Mouse (Mus musculus): ENCODE results near the gene Vax2. TPM values are rescaled to one million over a fixed set of nuclear protein-coding genes. Genes with fewer than 3 reads are reported as not detected.
A peak's percentile ranks its signal among the peaks of the same experiment; 100 is the strongest.

Vax2 gene
- not detected for total RNA-seq (2022)

DNA sequence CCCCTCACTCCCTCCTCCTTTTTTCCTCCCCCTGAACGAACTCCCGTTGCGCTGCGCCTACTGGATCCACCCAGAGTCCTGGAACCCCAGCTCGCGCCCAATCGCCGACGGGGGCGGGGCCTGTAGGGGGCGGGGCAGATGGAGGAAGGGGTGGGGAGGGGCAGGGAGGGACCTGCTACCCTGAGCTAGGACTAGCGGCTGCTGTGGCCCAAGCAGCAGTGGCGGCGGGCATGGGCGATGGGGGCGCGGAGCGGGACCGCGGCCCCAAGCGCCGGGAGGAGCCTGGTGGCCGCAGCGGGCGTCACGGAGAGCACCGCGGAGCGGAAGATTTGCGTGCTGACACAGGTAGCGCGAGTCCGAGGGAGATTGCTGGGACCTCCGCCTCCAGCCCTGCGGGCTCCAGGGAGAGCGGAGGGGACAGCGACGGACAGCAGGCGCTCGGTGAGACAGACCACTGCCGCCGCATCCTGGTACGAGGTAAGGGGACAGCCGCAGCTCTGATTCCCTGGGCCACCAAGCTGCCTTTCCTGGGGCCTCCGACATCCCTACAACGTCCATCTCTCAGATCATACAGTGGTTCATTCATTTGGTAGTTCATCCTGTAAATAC, at the start of gene Vax2:
TSS of gene Vax2 (plus strand) at position 198 of the 609 bp plus-strand sequence.
- DNase-seq (ENCODE audit: low spot score in 2 of 2): peak; percentile 44 to 50

DNA sequence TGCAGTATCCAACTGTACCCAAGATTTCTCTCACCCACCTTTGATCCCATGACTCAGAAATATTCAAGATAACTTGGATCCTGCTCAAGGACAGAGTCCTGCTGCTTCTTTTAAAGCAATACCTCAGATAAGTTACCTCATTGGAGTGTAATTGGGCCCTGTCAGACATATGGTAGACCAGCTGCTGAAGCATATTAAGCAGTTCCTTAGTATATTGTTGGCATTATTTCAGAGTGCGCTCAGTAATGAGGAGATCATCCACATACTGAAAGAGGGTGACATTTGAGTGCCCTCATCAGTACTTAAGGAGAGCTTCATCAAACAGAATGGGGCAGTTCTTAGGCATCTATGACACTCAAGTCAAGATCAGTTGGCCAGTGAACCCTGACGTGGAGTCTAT, 46.1 kb upstream of the Vax2 start:
- no peak for DNase-seq (ENCODE audit: low spot score in 2 of 2)

DNA sequence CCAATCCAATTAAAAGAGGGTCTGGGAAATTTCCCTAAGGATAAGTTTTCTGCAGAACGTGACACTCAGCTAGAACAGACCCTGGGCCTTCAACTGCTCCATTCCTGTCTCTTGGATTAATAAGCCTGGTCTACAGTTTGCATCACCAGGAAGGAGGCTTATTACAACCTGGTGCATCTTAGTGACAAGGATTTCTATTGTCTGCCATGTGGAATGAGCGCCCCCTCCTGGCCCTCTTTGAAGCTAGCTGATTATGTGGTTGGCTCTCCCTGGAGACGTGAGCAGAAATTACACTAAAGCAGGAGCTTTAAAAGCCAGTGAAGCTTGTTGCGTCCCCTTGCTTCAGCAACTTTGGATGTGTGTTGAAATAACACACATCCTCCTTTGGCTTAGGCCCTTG, 37.7 kb upstream of the Vax2 start:
- DNase-seq (ENCODE audit: low spot score in 2 of 2): peak; percentile 15 to 23

DNA sequence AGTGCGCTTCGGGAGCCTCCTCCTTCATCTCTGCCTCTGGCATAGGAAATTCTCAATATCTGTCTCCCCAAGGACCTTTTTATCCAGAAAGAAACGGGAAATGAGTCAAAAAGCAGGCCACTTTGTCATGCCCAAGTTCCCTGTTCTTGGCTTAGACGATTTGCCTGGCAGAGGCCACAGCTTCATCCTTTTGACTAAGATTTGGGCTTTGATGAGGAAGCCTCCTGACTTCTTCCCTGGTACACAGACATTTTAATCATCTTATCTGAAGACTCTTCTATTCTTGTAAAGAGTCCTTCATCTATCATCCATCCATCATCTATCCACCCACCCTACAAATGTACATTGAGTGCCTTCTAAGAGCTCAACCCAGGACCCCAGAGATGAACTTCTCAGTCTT, 33.3 kb upstream of the Vax2 start, which contains the start of gene Cd207:
TSS of gene Cd207 (minus strand) at position 101 of the 400 bp plus-strand sequence.
- DNase-seq (ENCODE audit: low spot score in 2 of 2): no peak

DNA sequence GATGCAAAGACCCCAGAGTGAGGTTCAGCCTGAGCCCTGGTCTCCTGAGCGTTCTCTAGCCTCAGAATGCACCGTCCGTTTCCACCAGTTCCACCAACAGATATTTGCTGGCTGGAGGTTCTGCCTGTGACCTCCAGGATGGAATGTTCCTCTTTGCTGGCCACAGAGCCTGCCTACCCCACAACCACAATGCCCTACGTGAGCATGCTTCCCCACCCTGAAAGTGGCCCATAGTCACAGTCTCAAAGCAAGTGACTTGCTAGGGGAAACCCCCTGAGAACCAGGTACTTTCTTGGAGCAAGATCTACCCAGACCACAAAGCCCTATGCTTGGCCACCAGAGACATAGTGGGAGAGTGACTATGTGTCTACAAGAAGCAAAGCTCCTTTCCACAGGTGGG, 21.7 kb upstream of the Vax2 start:
- DNase-seq (ENCODE audit: low spot score in 2 of 2): no peak

DNA sequence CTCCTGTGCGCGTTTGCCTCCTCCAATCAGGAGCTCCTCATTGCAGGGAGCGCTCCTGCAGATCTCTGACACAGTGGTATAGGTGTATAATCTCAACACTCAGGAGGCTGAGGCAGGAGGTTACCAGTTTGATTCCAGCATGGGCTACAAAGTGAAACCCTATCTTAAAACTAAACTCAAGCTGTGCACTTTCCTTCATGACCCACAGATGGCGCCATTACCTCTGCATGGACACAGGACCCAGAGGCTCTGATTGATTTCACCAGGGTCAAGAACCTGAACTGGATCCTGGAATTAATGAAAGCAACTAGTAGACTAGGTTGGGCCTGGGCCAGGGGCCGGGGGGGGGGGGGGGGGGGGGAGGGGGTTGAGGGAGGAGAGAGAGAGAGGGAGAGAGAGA, 20.8 kb upstream of the Vax2 start:
- DNase-seq (ENCODE audit: low spot score in 2 of 2): no peak

DNA sequence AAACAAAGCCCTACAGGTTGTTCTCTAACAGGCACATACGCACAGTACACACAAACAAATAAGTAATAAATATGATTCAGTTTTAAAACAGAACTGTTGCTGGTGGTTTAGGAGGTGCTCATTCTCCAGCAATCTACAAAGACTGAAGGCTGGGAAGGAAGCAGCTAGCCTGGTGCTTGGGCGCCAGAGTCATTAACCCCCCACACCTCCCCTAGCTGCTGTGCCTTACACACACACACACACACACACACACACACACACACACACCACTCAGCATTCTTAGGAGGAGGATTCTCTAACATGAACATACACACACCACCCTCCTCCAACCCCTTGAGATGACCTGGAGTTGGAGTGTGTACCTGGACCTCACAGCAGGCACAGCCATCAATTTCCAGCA, 20.1 kb upstream of the Vax2 start:
- no peak for DNase-seq (ENCODE audit: low spot score in 2 of 2)

DNA sequence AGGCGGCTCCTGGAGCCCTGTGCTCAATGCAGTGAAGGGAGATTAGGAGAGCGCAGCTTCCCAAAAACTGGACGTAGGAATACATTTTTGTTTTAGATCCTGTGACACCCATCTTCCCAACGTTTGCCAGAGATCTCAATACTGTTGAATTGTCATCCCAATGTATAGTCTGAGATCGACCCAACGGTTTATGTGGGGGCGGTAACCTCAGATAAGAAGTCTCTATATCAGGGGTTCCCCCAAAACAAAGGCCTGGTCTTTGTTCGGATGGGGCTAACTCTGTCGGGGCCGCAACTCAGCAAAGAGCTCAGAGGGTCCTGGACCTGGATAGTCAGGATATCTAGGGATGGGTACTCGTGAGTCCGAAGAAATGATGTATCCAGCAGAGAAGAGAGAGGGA, 18.1 kb upstream of the Vax2 start:
- no peak for DNase-seq (ENCODE audit: low spot score in 2 of 2)

DNA sequence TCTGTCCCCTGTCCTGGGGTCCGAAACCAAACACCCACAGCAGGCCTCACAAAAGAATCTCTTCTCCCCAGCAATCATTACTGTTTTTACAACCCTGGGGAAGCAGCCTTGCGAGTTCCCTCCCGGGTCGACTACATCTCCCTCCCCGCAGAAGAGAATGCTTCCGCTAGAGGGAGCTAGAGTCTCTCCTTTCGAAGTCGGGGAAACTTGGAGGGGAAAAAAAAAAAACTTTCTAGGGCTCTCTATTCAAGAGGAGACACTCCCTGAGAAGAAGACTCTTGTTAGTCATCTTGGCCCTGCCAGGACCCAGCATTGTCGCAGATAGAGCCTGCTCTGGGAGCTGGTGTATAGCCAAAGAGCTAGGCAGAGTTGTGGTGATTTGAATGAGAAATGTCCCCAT, 17.2 kb upstream of the Vax2 start:
- DNase-seq (ENCODE audit: low spot score in 2 of 2): no peak

DNA sequence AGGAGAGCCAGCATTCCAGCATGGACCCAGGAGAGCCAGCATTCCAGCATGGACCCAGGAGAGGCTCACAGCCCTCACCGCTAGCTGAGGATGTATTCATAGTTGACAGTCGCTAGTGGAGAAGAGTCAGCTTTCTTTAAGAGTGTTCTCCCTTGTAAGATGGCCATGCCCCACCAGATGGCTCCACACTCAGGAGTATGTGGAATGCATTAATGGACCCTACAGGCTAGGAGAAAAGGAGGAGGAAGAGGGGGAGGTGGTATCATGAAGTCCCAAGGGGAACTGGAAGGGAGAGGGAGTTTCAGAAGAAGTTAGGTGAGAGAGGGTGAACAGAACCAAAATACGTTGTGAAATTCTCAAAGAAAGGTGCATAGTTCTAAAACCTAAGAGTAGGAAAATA, 15.3 kb upstream of the Vax2 start:
- DNase-seq (ENCODE audit: low spot score in 2 of 2): no peak

DNA sequence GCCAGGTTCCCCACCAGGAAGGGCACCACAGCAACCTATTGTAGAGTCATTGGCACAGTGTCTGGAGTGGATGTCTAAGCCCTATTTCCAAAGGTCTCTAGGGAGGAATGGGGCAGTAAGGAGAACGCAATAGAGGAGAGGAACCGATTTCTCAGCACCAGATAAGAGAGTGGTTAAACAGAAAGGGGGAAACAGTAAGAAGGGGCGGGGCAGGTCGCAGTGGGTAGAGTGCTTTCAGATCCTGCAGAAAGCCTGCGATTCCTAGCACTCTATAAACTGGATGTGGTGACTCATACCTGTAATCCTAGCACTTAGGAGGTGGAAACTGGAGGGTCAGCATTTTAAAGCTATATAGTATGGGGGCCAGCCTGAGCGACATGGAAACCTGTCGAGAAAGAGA, 14.4 kb upstream of the Vax2 start:
- no peak for DNase-seq (ENCODE audit: low spot score in 2 of 2)

DNA sequence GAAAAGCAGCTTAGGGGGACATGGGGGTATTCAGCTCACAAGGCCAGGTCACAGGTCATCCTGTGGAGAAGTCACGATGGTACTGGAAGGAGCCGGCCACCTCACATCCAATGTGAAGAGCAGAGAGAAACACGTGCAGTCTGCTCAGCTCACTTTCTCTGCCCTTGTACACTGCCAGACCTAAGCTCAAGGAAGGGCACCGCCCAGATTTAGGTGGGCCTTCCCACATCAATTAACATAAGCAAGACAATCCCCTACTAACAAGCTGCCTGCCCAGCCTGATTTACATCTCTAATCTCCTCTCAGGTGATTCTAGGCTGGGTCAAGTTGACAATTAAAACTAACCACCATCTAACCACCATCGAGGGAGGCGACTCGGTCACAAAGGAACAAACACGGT, 13.1 kb upstream of the Vax2 start:
- DNase-seq (ENCODE audit: low spot score in 2 of 2): no peak

DNA sequence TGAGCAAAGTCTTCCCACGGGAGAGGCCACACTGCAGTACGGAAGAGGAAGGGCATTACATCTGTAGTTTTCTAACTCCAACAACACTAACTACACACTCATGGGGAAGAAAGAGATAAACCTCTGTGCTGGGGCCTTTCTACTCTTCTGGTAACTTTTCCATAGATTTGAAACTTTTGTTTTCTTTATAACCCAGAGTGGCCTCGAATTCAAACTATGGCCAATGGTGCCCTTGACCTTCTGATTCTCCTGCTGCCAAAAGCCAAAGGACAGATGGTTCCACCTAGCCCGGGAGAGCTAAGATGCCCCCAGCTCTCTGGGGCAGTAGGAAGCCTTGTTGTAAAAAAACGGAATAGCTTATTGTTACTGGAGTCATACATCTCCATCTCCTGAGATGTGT, 11.1 kb upstream of the Vax2 start:
- DNase-seq (ENCODE audit: low spot score in 2 of 2): no peak

DNA sequence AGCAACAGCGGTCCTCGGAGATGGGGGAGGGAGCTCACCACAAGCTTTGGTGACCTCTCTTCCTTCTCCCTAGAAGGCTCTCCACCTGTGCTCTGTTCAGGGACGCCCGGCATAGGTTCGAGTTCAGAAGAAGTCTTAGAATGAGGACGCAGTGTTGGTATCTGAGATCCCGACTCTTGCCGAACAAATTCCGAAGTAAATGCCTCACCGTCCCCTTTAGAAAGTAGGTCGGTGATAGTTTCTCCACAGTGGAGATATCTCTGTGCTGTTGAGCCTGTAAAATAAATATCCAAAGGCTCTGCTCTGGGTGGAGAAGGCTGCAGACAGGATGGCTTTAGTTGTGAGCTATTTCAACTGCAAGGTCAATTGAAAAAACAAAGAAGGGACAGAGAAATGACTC, 10.1 kb upstream of the Vax2 start:
- no peak for DNase-seq (ENCODE audit: low spot score in 2 of 2)

DNA sequence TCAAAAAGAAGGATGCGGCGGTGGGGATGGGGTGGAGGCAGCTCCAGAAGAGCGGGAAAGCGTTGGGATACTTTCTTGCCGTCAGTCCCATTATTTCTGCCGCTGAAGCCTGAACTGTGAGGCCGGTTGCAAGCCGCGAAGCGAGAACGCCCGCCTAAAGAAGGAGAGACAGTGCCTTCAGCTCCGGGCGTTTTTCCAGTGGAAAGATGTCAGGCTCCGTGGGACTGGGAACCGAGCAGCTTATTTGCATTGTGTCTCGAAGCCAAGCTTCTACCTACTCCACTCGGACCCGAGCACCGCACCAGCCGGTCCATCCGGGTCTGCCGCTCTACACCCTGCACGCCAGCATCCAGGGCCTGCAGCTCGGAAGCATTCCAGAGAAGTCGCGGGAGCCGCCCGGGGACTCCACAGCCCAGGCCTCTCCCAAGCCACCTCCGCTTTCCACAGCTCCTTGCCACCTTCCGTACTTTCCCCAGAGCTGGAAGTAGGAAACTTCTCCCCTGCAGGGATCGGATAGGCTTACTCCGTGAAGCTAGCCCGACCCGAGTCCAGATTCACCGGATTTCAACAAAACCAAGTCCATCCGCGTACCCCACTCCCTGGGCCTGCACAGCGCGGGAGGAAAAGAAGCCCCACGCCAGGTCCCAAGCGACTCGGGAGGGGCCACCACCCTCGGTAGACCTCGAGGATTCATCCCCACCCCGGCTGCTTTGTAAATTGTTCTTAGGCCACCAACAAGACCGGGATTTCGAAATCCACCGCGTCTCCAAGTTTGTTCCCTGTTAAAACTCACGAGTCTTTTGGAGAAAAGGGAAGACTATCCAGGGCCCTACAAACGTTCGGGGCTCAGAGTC, 8.7 kb upstream of the Vax2 start:
- no peak for DNase-seq (ENCODE audit: low spot score in 2 of 2)

DNA sequence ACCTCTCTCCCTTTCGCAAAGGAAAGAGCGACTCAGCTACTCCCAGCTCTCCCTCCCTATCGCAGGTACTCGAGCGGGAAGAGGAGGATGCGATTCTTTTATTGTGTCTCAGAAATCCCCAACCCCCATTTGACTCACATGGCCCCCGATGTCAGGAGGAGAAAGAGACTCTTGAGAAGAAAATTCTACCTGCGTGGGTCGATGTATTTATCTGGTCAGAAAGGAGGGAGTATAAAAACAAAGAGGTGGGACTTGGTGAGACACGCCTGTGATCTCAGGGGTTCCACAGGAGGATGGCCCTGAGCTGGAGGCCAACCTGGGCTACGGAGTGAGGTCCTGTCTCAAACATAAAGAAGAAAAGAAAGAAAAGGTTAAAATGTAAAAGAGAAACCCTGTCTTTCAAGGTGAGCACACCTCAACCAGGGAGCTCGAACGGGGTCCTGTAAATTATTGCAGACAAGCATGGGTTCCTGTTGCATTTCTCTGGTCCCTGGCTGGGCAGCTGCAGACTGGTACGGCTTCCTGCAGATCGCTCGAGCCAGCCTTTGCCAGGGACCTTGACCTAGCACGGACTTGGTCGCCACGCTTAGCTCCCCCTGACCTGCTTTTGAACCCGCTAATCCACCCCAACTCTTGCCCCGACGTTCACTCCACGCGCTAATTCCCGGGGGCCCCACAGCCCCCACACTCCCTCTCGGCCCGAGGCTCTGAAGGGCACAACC, 7.9 kb upstream of the Vax2 start:
- no peak for DNase-seq (ENCODE audit: low spot score in 2 of 2)

DNA sequence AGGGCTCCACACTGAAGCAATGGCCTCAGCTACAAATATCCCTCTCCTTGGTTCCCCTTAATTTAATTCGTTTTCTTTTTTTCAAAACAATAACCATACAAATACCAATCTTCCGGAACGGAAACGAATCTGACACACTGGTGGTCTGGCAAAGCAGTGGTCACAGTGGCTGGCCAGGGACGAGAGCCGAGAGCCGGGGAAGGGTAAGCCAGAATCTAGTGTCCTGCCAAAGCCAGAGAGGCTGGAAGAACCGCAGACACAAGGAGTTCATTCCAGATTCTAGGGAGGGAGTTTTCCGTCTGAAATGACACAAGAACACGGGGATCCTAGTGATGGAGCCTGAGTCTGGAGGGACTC, 7.4 kb upstream of the Vax2 start:
- DNase-seq (ENCODE audit: low spot score in 2 of 2): no peak

DNA sequence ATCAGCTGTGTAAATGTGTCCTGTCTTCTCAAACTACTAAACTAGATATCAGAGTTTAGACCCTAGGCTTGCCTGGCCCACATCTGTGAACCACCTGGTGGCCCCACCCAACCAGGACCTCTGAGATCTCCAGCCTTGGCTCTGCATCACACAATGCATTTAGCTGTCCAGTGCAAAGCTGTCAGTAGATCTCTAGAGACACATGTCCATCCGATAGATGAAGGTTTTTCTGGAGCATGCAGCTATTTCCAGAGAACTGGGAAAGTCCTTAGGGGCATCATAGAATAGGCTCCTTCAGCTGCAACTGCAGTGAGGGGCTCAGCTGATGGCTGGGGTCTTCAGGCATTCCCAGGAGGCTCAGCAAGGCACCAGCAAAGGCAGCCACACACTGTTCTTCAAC, 6.8 kb upstream of the Vax2 start:
- no peak for DNase-seq (ENCODE audit: low spot score in 2 of 2)

DNA sequence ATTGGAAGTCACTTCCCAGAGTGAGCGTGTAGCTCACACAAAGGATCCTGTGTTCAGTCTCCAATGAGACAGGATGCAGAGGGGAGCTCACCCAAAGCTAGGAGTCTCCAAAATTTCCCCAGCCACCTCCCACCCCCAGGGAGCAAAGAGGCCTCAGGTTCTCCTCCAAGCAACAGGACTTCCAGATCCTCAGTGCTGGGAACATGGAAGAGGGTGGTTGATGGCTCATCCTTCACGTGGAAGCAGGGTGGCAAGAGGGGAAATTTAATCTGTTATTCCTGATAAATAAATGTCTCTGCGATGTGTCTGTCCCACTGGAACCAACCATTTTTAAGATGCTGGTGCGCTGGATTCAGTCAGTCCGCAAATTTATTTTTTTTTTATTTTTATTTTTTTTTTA, 6.4 kb upstream of the Vax2 start:
- no peak for DNase-seq (ENCODE audit: low spot score in 2 of 2)

DNA sequence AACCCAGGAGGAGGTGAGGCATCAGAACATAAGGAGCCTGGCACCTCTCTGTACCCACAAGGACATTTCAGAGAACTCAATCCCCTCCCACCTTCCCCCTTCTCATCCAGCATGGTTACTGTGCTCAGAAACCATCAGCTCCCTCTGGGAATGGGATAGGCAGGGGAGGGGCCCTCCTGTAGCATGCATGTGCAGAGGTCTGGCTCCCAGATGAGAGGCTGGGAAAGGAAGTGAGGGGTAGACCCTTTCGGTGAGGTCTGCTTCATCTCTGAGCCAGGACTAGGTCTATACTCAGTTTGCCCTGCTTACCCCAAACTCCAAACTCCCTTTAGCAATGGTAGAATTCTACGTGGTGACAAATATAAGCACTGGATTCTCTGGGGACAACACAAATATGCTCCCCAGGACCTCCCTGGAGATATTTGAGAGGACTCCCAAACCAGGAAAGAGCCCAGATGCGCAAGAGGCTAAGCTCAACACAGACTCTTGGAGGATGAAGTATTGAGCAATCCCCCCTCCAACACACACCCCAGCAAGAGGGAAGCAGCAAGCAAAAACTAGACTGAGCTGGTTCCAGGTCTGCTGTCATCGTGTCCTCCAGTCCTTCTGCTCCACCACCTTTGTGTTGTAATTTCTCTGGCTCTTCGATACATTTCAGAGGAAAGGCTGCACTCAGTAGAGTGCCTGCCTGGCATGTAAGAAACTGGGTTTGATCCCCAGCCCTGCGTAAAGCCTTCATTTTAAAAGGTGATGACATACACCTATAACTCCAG, 3.1 kb upstream of the Vax2 start:
- no peak for DNase-seq (ENCODE audit: low spot score in 2 of 2)

DNA sequence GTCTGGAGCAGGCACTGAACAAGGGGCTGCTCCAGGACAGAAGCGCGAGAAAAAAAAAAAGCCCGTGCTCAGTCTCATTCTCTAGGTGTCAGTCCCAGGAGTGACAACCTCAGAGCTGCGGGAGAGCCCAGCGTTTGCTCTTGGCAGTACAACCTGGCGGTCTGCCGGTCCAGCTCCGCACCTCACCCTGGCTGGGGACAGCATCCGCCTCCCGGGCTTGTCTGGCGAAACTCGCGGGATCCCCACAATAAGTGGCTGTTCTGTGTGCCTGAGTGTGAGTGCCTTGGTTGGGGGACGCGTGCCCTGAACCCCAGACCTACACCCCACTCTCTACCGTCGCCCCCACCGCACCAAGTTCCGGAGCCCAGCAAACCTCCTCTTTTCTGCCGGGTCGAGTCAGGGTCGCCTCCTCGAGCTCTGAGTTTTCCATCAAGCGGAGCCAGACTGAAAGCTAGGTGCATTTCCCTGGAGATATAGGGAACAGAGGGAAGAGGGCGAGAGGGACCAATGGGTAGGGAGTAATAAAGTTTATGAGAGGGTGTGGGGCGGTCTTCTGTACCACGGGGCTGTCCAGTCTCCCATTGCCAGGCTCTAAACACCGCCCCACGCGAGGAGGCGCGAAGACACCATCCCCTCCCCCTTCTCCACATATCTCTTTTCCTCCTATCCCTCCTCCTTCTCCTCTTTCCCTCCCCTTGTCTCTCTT, 550 bp upstream of the Vax2 start:
- DNase-seq (ENCODE audit: low spot score in 2 of 2): no peak

Measured in gastrocnemius, adult 8-10 months (tissue).